Mouse (Mus musculus) midbrain, embryonic 14.5 days (tissue): ENCODE data around the gene Insm1. TPM values are rescaled to one million over a fixed set of nuclear protein-coding genes. Genes with fewer than 3 reads are reported as not detected.

Source experiments
- ATAC-seq: fragments of 200-750 bp; cut with Nextera tagmentation; 2 replicates; pipeline ENCODE4 v1.8.0; 2017; ENCODE audit warnings: moderate number of reproducible peaks, moderate library complexity; ENCODE audit not compliant: low FRiP score, low TSS enrichment
- DNase-seq: peaks from one replicate; pipeline ENCODE4 v3.0.0-alpha.2; 2015
- H3K27ac ChIP-seq: fragments of 300-500 bp; sonication (generic); replicated peaks from 2 replicates; pipeline ENCODE4 v1.5.1; 2014; ENCODE audit warnings: mild to moderate bottlenecking, low read depth, low read length, moderate library complexity
- H3K27me3 ChIP-seq: fragments of 300-500 bp; sonication (generic); 2 replicates; pipeline ENCODE4 v1.6.1; 2014; ENCODE audit warnings: low read length, control low read depth, mixed read lengths; ENCODE audit not compliant: control insufficient read depth, insufficient read depth
- H3K36me3 ChIP-seq: fragments of 300-500 bp; sonication (generic); 2 replicates; pipeline ENCODE4 v1.6.1; 2014; ENCODE audit warnings: low read length, control low read depth; ENCODE audit not compliant: control insufficient read depth, insufficient read depth
- H3K4me1 ChIP-seq: fragments of 300-500 bp; sonication (generic); 2 replicates; pipeline ENCODE4 v1.6.1; 2014; ENCODE audit warnings: mild to moderate bottlenecking, antibody characterized with exemption, low read length, control low read depth; ENCODE audit not compliant: control insufficient read depth, insufficient read depth
- H3K4me2 ChIP-seq: fragments of 300-500 bp; sonication (generic); 2 replicates; pipeline ENCODE4 v1.6.1; 2014; ENCODE audit warnings: mild to moderate bottlenecking, low read length, moderate library complexity
- H3K4me3 ChIP-seq: fragments of 300-500 bp; sonication (generic); replicated peaks from 2 replicates; pipeline ENCODE4 v1.5.1; 2014; ENCODE audit warnings: low read depth, low read length
- H3K9ac ChIP-seq: fragments of 300-500 bp; sonication (generic); replicated peaks from 2 replicates; pipeline ENCODE4 v1.6.1; 2014; ENCODE audit warnings: mild to moderate bottlenecking, low read length, moderate library complexity
- H3K9me3 ChIP-seq: fragments of 300-500 bp; sonication (generic); 2 replicates; pipeline ENCODE4 v1.6.1; 2016; ENCODE audit warnings: low read length, control low read depth, mixed read lengths; ENCODE audit not compliant: control insufficient read depth
- WGBS: fragments of 180-500 bp; shearing (Covaris S2); extraction: QIAGEN DNeasy Blood & Tissue Kit; methylation state at CpG from one replicate; pipeline ENCODE4 v1.1.7; 2014; 5-methylcytosine and 5-hydroxymethylcytosine counted together
- polyA plus RNA-seq: library from polyadenylated mRNA; unstranded; fragments of >200 nt; fragmentation: Nextera tagmentation; extraction: Ambion mirVana; gene quantifications from 2 replicates; pipeline ENCODE4 v1.2.1, GENCODE M21; 2014

Insm1 gene
- polyA plus RNA-seq, 1 experiment from 2014 or later: 7.6 TPM

DNA sequence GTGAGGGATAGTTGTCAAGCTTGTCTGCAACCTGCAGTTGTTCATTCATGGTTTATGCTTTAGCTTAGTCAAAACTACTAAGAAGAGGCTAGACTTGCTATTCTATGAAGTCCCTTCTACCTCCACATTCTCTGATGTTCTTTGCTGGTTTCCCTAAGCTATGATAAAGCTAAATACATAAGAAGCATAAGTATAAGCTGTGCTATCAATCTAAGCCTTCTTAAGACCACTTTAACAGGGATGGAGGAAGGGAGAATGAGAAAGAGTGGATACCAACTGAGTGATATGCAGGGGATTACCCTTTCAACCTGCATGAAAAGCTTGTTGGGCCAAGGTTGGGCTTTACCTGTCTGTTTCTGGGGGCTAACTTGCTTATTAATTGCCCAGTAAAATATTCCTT lies 33.9 kb downstream of the Insm1 start:
- peaks cover 42% of the 10 kb centered on the region for H3K4me1 ChIP-seq
- DNase-seq: no peak

DNA sequence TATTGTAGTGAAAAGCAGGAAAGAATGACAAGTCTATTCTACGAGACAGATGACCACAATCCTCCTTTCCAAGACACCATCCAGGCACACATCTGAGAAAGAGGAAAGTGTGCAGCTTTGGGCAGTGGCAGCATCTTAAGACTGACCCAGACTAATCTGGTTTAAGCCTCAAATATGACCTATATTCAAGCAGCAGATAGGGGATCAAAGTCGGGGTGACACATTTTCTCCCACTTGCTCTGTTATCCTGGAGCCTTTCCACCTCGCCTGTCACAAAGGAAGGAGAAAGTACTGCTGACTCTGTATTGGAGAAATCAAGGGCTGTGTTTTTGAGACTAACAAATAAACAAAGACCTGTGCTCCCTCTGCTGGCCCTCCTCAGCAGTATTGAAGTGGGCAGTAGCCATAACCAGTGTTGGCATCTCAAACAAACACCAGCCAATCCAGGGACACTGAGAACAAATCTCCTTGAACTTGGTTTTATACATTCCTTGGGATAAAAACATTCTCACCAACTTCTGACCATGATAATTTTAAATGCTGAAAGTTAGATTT lies 34.7 kb downstream of the Insm1 start:
- Histone ChIP-seq H3K27me3 (no peaks in the 10 kb centered on the region), H3K36me3 (no peaks in the 10 kb centered on the region), H3K9me3 (no peaks in the 10 kb centered on the region), H3K4me2 (no peak overlapping the region), H3K4me1 (peaks cover 49% of the 10 kb centered on the region), H3K4me3 (no peak overlapping the region), H3K9ac (no peak overlapping the region), H3K27ac (peak overlapping the region; percentile 56; the same call in 1 of the 2 replicates)
- 56% methylated on average over 3 of the region's 3 CpGs for WGBS
- DNase-seq: peak; percentile 76
- ATAC-seq: no peak

More for the DNA sequence above, 33.9 kb downstream of the Insm1 start:
- Histone ChIP-seq H3K4me2 (no peak overlapping the region), H3K27ac (no peak overlapping the region), H3K4me3 (no peak overlapping the region), H3K36me3 (no peaks in the 10 kb centered on the region), H3K9ac (no peak overlapping the region), H3K27me3 (no peaks in the 10 kb centered on the region), H3K9me3 (no peaks in the 10 kb centered on the region)
- no peak for ATAC-seq

DNA sequence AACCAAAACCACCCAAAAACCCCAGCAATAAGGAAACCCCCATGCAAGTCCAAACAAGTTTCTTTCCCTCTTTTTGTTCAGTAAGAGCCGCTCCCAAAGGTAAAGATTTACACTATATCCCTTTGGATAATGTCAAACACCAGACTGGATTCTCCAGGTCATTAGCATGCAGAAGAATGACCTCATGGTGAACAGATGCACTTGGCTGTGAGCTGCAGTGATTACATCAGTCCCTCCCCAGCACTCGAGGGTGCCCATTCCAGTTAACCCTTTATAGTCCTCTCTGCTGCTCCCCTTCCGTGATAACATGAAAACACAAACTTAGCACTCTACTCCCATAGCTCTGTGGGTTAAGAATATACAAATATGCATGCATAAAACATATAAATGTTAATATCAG lies 35.3 kb downstream of the Insm1 start:
- Histone ChIP-seq H3K4me2 (no peak overlapping the region), H3K4me3 (no peak overlapping the region), H3K27ac (peak overlapping the region; percentile 6; the same call in 1 of the 2 replicates), H3K4me1 (peaks cover 56% of the 10 kb centered on the region), H3K9ac (no peak overlapping the region), H3K36me3 (no peaks in the 10 kb centered on the region), H3K27me3 (no peaks in the 10 kb centered on the region), H3K9me3 (no peaks in the 10 kb centered on the region)
- ATAC-seq: 0 out of 2 replicates have a peak, but pooled peaks have one; percentile 32
- 26% methylated on average over 3 of the region's 3 CpGs for WGBS
- peak; percentile 54 for DNase-seq

DNA sequence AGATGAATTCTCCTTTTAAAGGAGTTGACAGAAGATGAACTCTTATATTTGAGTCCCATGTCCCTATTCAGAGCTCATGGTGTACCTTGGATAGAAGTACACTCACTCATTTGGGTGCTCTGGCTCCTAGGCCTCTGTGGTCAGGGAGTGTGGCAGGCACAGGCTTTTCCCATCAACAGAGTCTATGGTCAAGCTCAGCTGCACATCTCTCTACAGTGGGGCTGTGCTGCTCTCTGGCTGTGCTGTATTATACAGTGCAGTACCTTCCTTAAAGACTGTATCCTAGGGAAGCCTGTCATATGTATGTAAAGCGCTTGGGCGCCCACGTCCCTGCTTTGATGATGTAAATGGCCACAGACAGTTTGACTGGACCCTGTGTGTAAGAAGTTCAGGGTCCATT lies 35.9 kb downstream of the Insm1 start:
- no peak overlapping the region for H3K4me3 ChIP-seq
- H3K36me3 ChIP-seq: no peaks in the 10 kb centered on the region
- 66% methylated on average over 3 of the region's 3 CpGs for WGBS
- ATAC-seq (no peak), DNase-seq (no peak)
- peak overlapping the region; percentile 39; the same call in 1 of the 2 replicates for H3K27ac ChIP-seq
- H3K9me3 ChIP-seq: no peaks in the 10 kb centered on the region
- H3K4me1 ChIP-seq: peaks cover 61% of the 10 kb centered on the region
- no peak overlapping the region for H3K9ac ChIP-seq
- no peak overlapping the region for H3K4me2 ChIP-seq
- H3K27me3 ChIP-seq: no peaks in the 10 kb centered on the region

DNA sequence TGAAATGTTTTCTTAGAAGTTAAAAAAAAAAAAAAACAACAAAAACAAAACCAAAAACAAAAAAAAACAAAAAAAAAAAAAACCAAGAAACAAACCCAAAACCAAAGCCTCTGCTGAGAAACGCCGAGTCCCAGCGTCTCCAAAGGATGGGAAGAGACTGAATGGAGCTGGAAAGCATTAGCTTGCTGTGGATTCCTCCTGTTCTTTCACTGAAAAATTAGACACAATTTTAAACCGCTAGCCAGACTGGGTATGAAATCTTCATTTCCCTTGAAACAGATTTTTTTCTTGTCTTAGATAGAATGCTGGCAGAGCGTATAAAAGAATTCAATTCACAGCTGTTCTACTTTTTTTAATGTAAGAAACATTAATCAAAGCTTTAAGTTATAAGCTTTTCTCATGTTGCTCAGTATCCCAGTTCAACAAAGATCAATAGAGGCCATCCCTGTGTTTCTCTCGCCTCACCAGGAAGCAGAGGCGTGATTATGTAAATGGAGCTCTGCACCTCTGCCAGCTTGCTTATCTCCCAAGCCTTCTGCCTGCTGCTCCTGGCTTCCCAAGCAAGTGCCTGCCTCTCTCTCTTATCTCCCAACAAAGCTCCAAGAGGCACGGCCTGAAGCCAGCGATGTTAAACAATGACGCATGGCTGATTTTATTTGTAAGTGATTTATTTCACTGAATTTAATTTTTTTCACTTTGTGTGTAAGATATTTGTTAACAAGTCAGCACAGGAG lies 37.2 kb downstream of the Insm1 start:
- Histone ChIP-seq H3K4me3 (no peak overlapping the region), H3K27me3 (no peaks in the 10 kb centered on the region), H3K27ac (peak overlapping the region; percentile 81), H3K4me2 (peak overlapping the region; percentile 23), H3K4me1 (peaks cover 65% of the 10 kb centered on the region), H3K36me3 (no peaks in the 10 kb centered on the region), H3K9me3 (no peaks in the 10 kb centered on the region), H3K9ac (no peak overlapping the region; the same call in 1 of the 2 replicates)
- WGBS: 7% methylated on average over 10 of the region's 10 CpGs
- DNase-seq: peak; percentile 84
- ATAC-seq: peak; percentile 51; the same call in 1 of the 2 replicates

DNA sequence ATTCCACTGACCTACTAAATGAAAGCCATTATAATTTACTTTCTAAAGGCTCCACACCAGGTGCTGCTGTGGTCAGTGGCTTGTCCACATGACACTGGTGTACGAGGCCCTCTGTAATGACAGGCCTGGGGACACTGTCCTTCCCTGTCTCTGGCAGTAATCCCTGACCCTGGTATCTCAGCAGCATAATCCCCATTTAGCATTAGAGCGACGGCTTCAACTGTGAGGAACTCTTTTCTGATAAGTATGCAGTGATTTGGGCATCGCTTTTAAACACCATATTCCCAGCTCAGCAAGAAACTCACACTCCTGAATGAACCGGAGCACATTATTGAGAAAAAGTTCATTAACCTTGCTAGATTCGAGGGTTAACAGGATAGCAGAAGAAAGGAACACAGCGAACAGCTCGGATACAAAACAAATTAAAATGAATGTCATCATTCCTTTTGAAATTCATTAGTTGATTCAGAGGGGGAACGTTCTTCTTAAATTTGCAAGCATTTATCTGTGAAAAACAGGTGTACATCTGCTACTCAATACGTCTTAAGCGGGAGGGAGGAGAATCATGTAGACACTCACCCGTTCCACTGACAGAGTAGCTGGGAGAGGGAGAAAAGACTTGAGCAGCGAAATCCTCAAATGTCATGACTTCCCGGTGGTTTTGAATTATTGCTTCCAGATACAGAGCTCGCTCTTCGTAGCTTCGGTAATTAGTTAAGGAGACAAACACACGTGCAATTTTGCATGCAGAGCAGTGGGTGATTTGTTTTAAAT lies 38.3 kb downstream of the Insm1 start:
- H3K4me3 ChIP-seq: no peak overlapping the region
- peaks cover 65% of the 10 kb centered on the region for H3K4me1 ChIP-seq
- no peak overlapping the region; the same call in 1 of the 2 replicates for H3K9ac ChIP-seq
- H3K4me2 ChIP-seq: peak overlapping the region; percentile 24
- no peaks in the 10 kb centered on the region for H3K27me3 ChIP-seq
- H3K36me3 ChIP-seq: no peaks in the 10 kb centered on the region
- ATAC-seq (no peak), DNase-seq (peak; percentile 62)
- 15% methylated on average over 18 of the region's 18 CpGs for WGBS
- peak overlapping the region; percentile 82 for H3K27ac ChIP-seq
- no peaks in the 10 kb centered on the region for H3K9me3 ChIP-seq

DNA sequence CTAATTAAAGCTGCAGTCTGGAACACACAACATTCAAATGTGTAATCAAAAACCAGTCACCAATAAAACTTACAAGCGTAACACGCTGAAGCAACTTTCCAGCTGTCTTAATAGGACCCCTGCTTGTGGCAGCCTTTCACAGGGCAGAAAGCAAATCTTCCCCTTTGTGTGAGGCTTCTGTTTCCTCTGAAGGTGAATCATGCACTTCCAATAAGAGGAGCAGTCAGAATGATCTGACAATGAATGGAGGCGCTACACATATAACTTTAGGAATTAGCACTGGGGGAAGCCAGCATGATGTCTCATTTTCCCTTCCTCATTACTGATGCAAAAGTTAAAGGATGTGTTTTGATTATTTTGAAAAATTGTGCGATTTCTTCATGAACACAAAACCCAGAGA lies 39.4 kb downstream of the Insm1 start:
- 40% methylated on average over 4 of the region's 4 CpGs for WGBS
- Histone ChIP-seq H3K27ac (peak overlapping the region; percentile 38; the same call in 1 of the 2 replicates), H3K9me3 (no peaks in the 10 kb centered on the region), H3K36me3 (no peaks in the 10 kb centered on the region), H3K4me1 (peaks cover 58% of the 10 kb centered on the region), H3K9ac (no peak overlapping the region), H3K4me2 (no peak overlapping the region), H3K4me3 (no peak overlapping the region), H3K27me3 (no peaks in the 10 kb centered on the region; the same call in 1 of the 2 replicates)
- ATAC-seq (no peak), DNase-seq (no peak)

DNA sequence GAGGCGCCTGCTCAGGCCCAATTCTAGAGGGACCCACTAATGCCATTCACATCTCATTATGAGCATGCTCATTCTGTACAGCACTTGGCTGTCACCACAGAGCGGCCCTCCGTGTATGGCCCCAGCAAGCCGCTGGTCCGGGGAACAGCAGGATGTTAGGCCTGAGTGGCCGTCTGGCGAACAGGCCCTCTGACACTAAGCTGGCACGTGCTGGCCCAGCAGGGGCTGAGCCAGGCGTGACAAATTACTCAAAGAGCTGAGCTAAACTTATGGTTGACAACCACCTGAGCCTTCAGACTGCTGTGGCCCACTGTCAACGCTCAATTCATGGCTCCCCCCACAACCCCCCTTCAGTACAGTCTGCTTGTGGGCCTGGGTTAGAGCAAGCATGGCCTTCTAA lies 40.5 kb downstream of the Insm1 start:
- peak overlapping the region; percentile 49 for H3K27ac ChIP-seq

More for the DNA sequence above, 40.5 kb downstream of the Insm1 start:
- 3% methylated on average over 10 of the region's 10 CpGs for WGBS
- no peak overlapping the region for H3K9ac ChIP-seq
- no peak overlapping the region for H3K4me2 ChIP-seq
- H3K36me3 ChIP-seq: no peaks in the 10 kb centered on the region
- peaks cover 47% of the 10 kb centered on the region for H3K4me1 ChIP-seq
- no peaks in the 10 kb centered on the region; the same call in 1 of the 2 replicates for H3K27me3 ChIP-seq
- no peaks in the 10 kb centered on the region for H3K9me3 ChIP-seq
- DNase-seq (peak; percentile 76), ATAC-seq (peak; percentile 86)
- no peak overlapping the region for H3K4me3 ChIP-seq
